Mouse (Mus musculus): ENCODE measurements around the gene Slc44a5. TPM values are rescaled to one million over a fixed set of nuclear protein-coding genes. Genes with fewer than 3 reads are reported as not detected.

The Slc44a5 gene
- 0.11 and 0.14 TPM in 2 replicates for polyA plus RNA-seq (2012; rRNA removed)

DNA sequence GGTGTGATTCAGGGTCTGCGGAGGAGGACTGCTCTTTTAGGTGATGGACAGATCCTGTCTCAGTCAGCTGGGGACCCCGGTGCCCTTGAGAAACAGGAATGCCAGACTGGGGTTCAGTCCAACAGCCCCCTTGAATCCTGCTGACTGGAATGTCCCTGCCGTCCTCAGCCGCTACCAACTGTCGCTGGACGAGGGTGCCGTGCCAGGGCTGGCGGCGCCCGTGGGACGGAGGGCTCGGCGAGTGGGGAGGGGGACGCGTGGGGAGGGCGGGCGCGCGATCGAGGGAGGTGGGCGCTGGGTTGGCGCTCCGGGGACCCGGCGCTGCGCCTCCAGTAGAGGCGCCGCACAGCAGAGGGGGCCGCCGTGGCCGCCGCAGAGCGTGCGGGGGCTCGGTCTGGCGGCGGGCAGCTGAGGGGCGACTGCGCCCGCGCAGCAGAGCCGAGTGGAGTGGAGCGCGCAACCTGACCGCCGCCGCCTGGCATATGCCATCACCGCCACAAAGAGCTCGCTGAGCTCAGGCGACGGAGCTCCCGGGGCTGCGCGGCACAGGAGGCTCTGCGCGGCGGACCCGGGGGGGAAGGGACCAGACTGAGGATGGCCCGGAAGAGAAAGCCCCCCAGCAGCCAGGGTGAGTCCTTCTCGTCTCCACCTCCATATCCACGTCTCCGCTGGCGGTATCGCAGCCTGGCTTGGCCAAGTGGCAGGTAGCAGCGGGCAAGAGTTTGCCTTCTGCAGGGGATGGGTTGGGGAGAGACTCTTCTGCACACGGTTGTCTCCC, at the start of gene Slc44a5:
Slc44a5 (plus strand) TSS at position 266 of the 778 bp plus-strand sequence.
- Histone ChIP-seq H3K27ac (ENCODE audit: insufficient read depth, low read length) (no peak within 1 kb of the TSS), H3K27me3 (ENCODE audit: control insufficient read depth, insufficient read depth, low read length) (peaks cover 14% of the 10 kb centered on the region), H3K4me1 (ENCODE audit: control insufficient read depth, insufficient read depth, insufficient read length) (peaks cover 2% of the 10 kb centered on the region; the same call in 1 of the 2 replicates), H3K4me3 (ENCODE audit: extremely low read depth, insufficient read depth, insufficient read length) (peak within 1 kb of the TSS; percentile 36; the same call in 1 of the 2 replicates), H3K36me3 (ENCODE audit: control insufficient read depth, insufficient read depth, low read length) (no peaks in the 10 kb centered on the region)
- DNase-seq (ENCODE audit: low read depth in 1 of 2, low spot score in 2 of 2) = no peak
- no peak for TF ChIP-seq CTCF (IDR thresholded peaks at IDR 0.05; ENCODE audit: extremely low read depth, insufficient read depth, insufficient read length, insufficient replicate concordance)
- TF ChIP-seq POLR2A (IDR thresholded peaks at IDR 0.05; ENCODE audit: low read depth, low read length) = no peak
- WGBS = 5% methylated on average over 57 of the region's 66 CpGs

DNA sequence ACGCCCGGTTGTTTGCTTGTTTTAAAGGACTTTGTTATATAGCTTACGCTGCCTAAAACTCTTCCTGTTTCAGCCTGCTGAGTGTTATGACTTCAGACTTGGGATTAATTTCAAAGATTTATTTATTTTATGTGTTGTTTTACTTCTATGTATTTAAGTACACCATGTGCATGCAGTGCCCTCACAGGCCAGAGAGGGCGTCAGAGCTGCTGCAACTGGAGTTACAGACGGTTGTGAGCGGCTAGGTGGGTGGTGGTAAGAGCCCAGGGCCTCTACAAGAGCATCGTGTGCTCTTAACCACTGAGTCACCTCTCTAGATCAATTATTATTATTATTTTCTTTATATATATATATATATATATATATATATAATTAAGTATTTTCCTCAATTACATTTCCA, 46.9 kb upstream of the Slc44a5 start:
- Histone ChIP-seq H3K27ac (ENCODE audit: insufficient read depth, low read length) (no peak overlapping the region), H3K27me3 (ENCODE audit: control insufficient read depth, insufficient read depth, low read length) (no peaks in the 10 kb centered on the region), H3K36me3 (ENCODE audit: control insufficient read depth, insufficient read depth, low read length) (peaks cover 25% of the 10 kb centered on the region), H3K4me3 (ENCODE audit: extremely low read depth, insufficient read depth, insufficient read length) (no peak overlapping the region), H3K4me1 (ENCODE audit: control insufficient read depth, insufficient read depth, insufficient read length) (no peaks in the 10 kb centered on the region)
- no peak for TF ChIP-seq POLR2A (IDR thresholded peaks at IDR 0.05; ENCODE audit: low read depth, low read length)
- TF ChIP-seq CTCF (IDR thresholded peaks at IDR 0.05; ENCODE audit: extremely low read depth, insufficient read depth, insufficient read length, insufficient replicate concordance) = no peak
- 91% methylated on average over 7 of the region's 7 CpGs for WGBS
- DNase-seq (ENCODE audit: low read depth in 1 of 2, low spot score in 2 of 2) = no peak

DNA sequence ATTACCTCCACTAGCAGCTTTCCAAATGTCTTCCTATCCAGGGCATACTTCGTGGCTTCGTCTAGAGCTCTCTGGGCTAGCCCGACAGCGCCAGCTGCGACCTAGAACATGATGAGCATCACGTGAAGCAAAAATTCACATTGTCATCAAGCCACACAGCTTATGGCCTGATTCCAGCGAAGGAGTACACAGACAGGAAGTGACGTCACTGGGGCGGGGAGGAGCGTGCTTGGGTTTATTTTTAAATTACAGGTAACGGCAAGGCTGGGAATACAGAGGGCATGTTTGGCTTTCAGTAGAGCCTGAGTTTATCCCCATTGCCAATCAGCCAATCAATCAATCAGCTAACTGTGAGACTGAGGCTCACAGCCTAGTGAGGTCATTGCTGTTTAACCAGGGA, 43.7 kb upstream of the Slc44a5 start:
- Histone ChIP-seq H3K27me3 (ENCODE audit: control insufficient read depth, insufficient read depth, low read length) (no peaks in the 10 kb centered on the region), H3K4me3 (ENCODE audit: extremely low read depth, insufficient read depth, insufficient read length) (no peak overlapping the region), H3K4me1 (ENCODE audit: control insufficient read depth, insufficient read depth, insufficient read length) (no peaks in the 10 kb centered on the region), H3K36me3 (ENCODE audit: control insufficient read depth, insufficient read depth, low read length) (peaks cover 37% of the 10 kb centered on the region), H3K27ac (ENCODE audit: insufficient read depth, low read length) (no peak overlapping the region)
- no peak for TF ChIP-seq CTCF (IDR thresholded peaks at IDR 0.05; ENCODE audit: extremely low read depth, insufficient read depth, insufficient read length, insufficient replicate concordance)
- TF ChIP-seq POLR2A (IDR thresholded peaks at IDR 0.05; ENCODE audit: low read depth, low read length) = no peak
- no peak for DNase-seq (ENCODE audit: low read depth in 1 of 2, low spot score in 2 of 2)
- WGBS = 75% methylated on average over 11 of the region's 11 CpGs

DNA sequence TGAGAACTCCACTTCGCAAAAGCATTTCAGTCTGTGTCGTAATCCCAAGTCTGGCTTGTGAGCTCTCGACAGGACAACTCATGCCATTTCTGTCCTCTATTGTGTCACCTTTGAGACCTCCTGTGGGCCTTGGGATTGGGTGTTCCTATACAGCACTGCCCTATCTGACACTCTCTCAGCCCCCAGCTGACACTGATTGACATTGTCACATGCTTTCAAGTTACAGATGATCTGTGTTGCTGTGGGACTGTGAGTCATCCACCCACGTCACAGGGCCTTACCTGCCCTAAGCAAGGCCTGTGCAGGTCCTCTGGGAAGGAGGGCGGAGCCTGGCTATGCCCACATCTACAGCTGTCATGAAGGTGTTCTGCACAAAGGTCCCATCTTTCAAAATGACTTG, 40.8 kb upstream of the Slc44a5 start:
- no peak overlapping the region for H3K27ac ChIP-seq (ENCODE audit: insufficient read depth, low read length)
- 89% methylated on average over 5 of the region's 5 CpGs for WGBS
- DNase-seq (ENCODE audit: low read depth in 1 of 2, low spot score in 2 of 2) = no peak

DNA sequence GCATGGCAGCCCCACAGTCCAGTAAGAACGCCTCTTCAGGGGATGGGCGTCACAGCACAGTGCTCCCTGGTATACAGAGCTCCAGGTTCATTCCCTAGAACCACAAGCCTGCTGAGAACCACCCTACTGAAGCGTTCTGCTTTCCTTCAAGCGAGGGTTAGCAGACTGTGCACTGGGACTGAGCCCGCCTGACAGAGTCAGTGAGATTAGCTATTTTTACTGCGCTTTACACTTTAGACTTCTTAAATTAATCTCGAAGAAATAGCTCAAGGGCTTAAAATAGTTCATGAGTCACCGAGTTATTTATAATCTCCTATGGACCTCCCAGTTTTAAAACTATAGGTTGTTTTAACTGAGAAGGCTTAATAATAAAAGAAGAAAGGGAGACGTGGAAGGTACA, 37.4 kb upstream of the Slc44a5 start:
- Histone ChIP-seq H3K27me3 (ENCODE audit: control insufficient read depth, insufficient read depth, low read length) (no peaks in the 10 kb centered on the region), H3K4me1 (ENCODE audit: control insufficient read depth, insufficient read depth, insufficient read length) (no peaks in the 10 kb centered on the region), H3K36me3 (ENCODE audit: control insufficient read depth, insufficient read depth, low read length) (peaks cover 41% of the 10 kb centered on the region), H3K27ac (ENCODE audit: insufficient read depth, low read length) (no peak overlapping the region), H3K4me3 (ENCODE audit: extremely low read depth, insufficient read depth, insufficient read length) (no peak overlapping the region)
- TF ChIP-seq POLR2A (IDR thresholded peaks at IDR 0.05; ENCODE audit: low read depth, low read length) = no peak
- TF ChIP-seq CTCF (IDR thresholded peaks at IDR 0.05; ENCODE audit: extremely low read depth, insufficient read depth, insufficient read length, insufficient replicate concordance) = no peak
- 85% methylated on average over 9 of the region's 9 CpGs for WGBS
- DNase-seq (ENCODE audit: low read depth in 1 of 2, low spot score in 2 of 2) = no peak

More for the DNA sequence above, 40.8 kb upstream of the Slc44a5 start:
- H3K27me3 ChIP-seq (ENCODE audit: control insufficient read depth, insufficient read depth, low read length) = no peaks in the 10 kb centered on the region
- no peak overlapping the region for H3K4me3 ChIP-seq (ENCODE audit: extremely low read depth, insufficient read depth, insufficient read length)
- H3K4me1 ChIP-seq (ENCODE audit: control insufficient read depth, insufficient read depth, insufficient read length) = no peaks in the 10 kb centered on the region
- TF ChIP-seq CTCF (IDR thresholded peaks at IDR 0.05; ENCODE audit: extremely low read depth, insufficient read depth, insufficient read length, insufficient replicate concordance) (no peak), POLR2A (IDR thresholded peaks at IDR 0.05; ENCODE audit: low read depth, low read length) (no peak)
- peaks cover 42% of the 10 kb centered on the region for H3K36me3 ChIP-seq (ENCODE audit: control insufficient read depth, insufficient read depth, low read length)

DNA sequence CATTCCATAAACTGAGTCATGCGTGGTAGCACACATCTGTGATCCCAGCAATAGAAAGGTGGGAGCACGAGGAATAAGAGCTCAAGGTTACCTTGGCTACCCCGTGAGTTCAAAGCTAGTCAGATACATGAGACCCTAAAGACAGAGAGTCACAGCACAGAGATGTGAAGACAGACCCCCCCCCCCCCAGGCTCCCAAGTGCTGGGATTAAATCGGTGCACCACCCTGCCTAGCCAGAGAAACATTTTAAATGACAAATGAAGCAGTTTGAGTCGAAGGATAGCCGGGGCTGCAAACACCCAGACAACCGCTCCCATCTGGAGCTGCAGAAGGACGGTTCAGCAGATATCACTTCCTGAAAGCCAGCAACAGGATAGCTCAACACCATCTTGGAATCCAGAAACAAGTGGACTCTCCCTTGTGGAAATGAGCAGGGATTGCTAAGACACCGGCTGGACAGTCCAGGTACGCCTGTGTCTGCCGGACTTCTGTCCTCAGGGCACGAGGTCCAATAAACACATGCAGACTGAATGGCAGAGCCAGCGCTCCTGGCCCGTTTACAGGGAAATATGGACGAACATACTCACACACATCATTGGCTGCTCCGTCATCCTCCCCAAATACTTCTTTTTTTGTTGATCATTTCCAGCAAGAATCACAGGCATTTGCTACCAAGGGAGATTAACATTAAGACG, 36.0 kb upstream of the Slc44a5 start:
- H3K27ac ChIP-seq (ENCODE audit: insufficient read depth, low read length) = no peak overlapping the region
- no peaks in the 10 kb centered on the region for H3K27me3 ChIP-seq (ENCODE audit: control insufficient read depth, insufficient read depth, low read length)
- TF ChIP-seq POLR2A (IDR thresholded peaks at IDR 0.05; ENCODE audit: low read depth, low read length) (no peak), CTCF (IDR thresholded peaks at IDR 0.05; ENCODE audit: extremely low read depth, insufficient read depth, insufficient read length, insufficient replicate concordance) (no peak)
- no peak overlapping the region for H3K4me3 ChIP-seq (ENCODE audit: extremely low read depth, insufficient read depth, insufficient read length)
- H3K4me1 ChIP-seq (ENCODE audit: control insufficient read depth, insufficient read depth, insufficient read length) = no peaks in the 10 kb centered on the region
- DNase-seq (ENCODE audit: low read depth in 1 of 2, low spot score in 2 of 2) = no peak
- peaks cover 37% of the 10 kb centered on the region for H3K36me3 ChIP-seq (ENCODE audit: control insufficient read depth, insufficient read depth, low read length)
- 95% methylated on average over 17 of the region's 17 CpGs for WGBS

All from spleen, adult 2 months (tissue).